Mouse (Mus musculus) CH12.LX (cell line): ENCODE results near the gene Nrg3. TPM values are rescaled to one million over a fixed set of nuclear protein-coding genes. Genes with fewer than 3 reads are reported as not detected.

Source experiments
- DNase-seq: peaks from one replicate; pipeline ENCODE4 v3.0.0-alpha.2; 2013; ENCODE audit errors: extremely low read depth
- H3K27ac ChIP-seq: 2 replicates; pipeline ENCODE4 v1.5.1; 2012; ENCODE audit warnings: low read depth, mild to moderate bottlenecking, control low read depth, moderate library complexity; ENCODE audit not compliant: insufficient read depth
- H3K27me3 ChIP-seq: replicated peaks from 2 replicates; pipeline ENCODE3; 2012; ENCODE audit warnings: inconsistent platforms
- H3K36me3 ChIP-seq, 2 experiments: replicated peaks in 1 of 2; 2 replicates each; pipeline versions ENCODE3 to v1.6.1; 2012; ENCODE audit warnings: inconsistent platforms in 1 of 2, low read length in 1 of 2, mild to moderate bottlenecking in 1 of 2, mixed read lengths in 1 of 2, moderate library complexity in 1 of 2; ENCODE audit not compliant: control insufficient read depth in 1 of 2, insufficient read depth in 1 of 2
- H3K4me1 ChIP-seq, 2 experiments: 2 replicates each; pipeline ENCODE4 v1.6.1; 2012; ENCODE audit warnings: inconsistent platforms in 1 of 2, moderate library complexity in 1 of 2; ENCODE audit not compliant: insufficient read depth in 2 of 2, control insufficient read depth in 1 of 2
- H3K4me2 ChIP-seq: 2 replicates; pipeline ENCODE4 v1.6.1; 2012; ENCODE audit warnings: low read depth, mild to moderate bottlenecking, control low read depth; ENCODE audit not compliant: poor library complexity, insufficient read depth, severe bottlenecking
- H3K4me3 ChIP-seq, 3 experiments: fragments of 150-350 bp in 1 of 3; sonication (generic) in 1 of 3; replicated peaks in 1 of 3; 2 replicates each; pipeline versions ENCODE3 to v1.5.1; 2011 to 2012; ENCODE audit warnings: low read depth in 2 of 3, low read length in 2 of 3, mild to moderate bottlenecking in 2 of 3, moderate library complexity in 2 of 3, control low read depth in 1 of 3, improper control_type of control experiment in 1 of 3, inconsistent platforms in 1 of 3, mixed read lengths in 1 of 3; ENCODE audit not compliant: poor library complexity in 1 of 3
- H3K79me2 ChIP-seq: replicated peaks from 2 replicates; pipeline ENCODE4 v1.6.1; 2012; ENCODE audit warnings: mild to moderate bottlenecking, moderate library complexity; ENCODE audit not compliant: control insufficient read depth, poor library complexity, insufficient read depth, severe bottlenecking; ENCODE audit errors: extremely low read depth
- H3K9ac ChIP-seq: 2 replicates; pipeline ENCODE4 v1.6.1; 2012; ENCODE audit warnings: low read depth, mild to moderate bottlenecking, control low read depth, moderate library complexity; ENCODE audit not compliant: insufficient read depth
- H3K9me3 ChIP-seq: replicated peaks from 2 replicates; pipeline ENCODE3; 2012; ENCODE audit warnings: low read length, inconsistent platforms, mixed read lengths
- BHLHE40 ChIP-seq: IDR thresholded peaks from 2 replicates; pipeline ENCODE4 v1.6.1; 2011; ENCODE audit warnings: mild to moderate bottlenecking, low read depth, low read length, improper control_type of control experiment
- CHD1 ChIP-seq: IDR thresholded peaks from 2 replicates; pipeline ENCODE4 v1.6.1; 2012; ENCODE audit warnings: low read depth, low read length, improper control_type of control experiment, inconsistent platforms
- CHD2 ChIP-seq: IDR thresholded peaks from 2 replicates; pipeline ENCODE4 v1.6.1; 2011; ENCODE audit warnings: low read length, improper control_type of control experiment
- EP300 ChIP-seq: IDR thresholded peaks from 2 replicates; pipeline ENCODE4 v1.6.1; 2011; ENCODE audit warnings: low read length, improper control_type of control experiment
- ETS1 ChIP-seq: conservative IDR thresholded peaks from 2 replicates; pipeline ENCODE4 v1.6.1; 2012; ENCODE audit warnings: low read depth, mild to moderate bottlenecking, inconsistent platforms, low read length, improper control_type of control experiment, moderate library complexity
- GABPA ChIP-seq: IDR thresholded peaks from 2 replicates; pipeline ENCODE4 v1.6.1; 2012; ENCODE audit warnings: low read depth, low read length, improper control_type of control experiment, inconsistent platforms; ENCODE audit not compliant: insufficient replicate concordance
- HCFC1 ChIP-seq: IDR thresholded peaks from 2 replicates; pipeline ENCODE4 v1.6.1; 2012; ENCODE audit warnings: low read depth, mild to moderate bottlenecking, inconsistent platforms, low read length, improper control_type of control experiment
- JUN ChIP-seq: IDR thresholded peaks from 2 replicates; pipeline ENCODE4 v1.6.1; 2011; ENCODE audit warnings: low read depth, mild to moderate bottlenecking, low read length, improper control_type of control experiment, moderate library complexity; ENCODE audit not compliant: insufficient read depth
- JUND ChIP-seq: conservative IDR thresholded peaks from 2 replicates; pipeline ENCODE4 v1.6.1; 2011; ENCODE audit warnings: low read depth, low read length, improper control_type of control experiment
- MAX ChIP-seq: IDR thresholded peaks from 2 replicates; pipeline ENCODE4 v1.6.1; 2011; ENCODE audit warnings: low read length, improper control_type of control experiment
- MEF2A ChIP-seq: IDR thresholded peaks from 2 replicates; pipeline ENCODE4 v1.6.1; 2014; ENCODE audit warnings: low read depth, mild to moderate bottlenecking, inconsistent platforms, low read length, improper control_type of control experiment, borderline replicate concordance
- MXI1 ChIP-seq: IDR thresholded peaks from 2 replicates; pipeline ENCODE4 v1.6.1; 2011; ENCODE audit warnings: mild to moderate bottlenecking, low read depth, low read length, improper control_type of control experiment
- NRF1 ChIP-seq: IDR thresholded peaks from 2 replicates; pipeline ENCODE4 v1.6.1; 2014; ENCODE audit warnings: low read depth, mild to moderate bottlenecking, inconsistent platforms, low read length, improper control_type of control experiment, moderate library complexity
- PAX5 ChIP-seq: IDR thresholded peaks from 2 replicates; pipeline ENCODE4 v1.6.1; 2012; ENCODE audit warnings: low read length, inconsistent platforms, mixed read lengths
- POLR2A ChIP-seq: IDR thresholded peaks from 2 replicates; pipeline ENCODE4 v1.6.1; 2011; ENCODE audit warnings: low read depth, mild to moderate bottlenecking, improper control_type of control experiment, low read length
- RAD21 ChIP-seq: IDR thresholded peaks from 2 replicates; pipeline ENCODE4 v1.6.1; 2011; ENCODE audit warnings: low read depth, mild to moderate bottlenecking, low read length, improper control_type of control experiment, moderate library complexity
- RCOR1 ChIP-seq: conservative IDR thresholded peaks from 2 replicates; pipeline ENCODE4 v1.6.1; 2012; ENCODE audit warnings: low read depth, mild to moderate bottlenecking, inconsistent platforms, low read length, improper control_type of control experiment
- SIN3A ChIP-seq: IDR thresholded peaks from 2 replicates; pipeline ENCODE4 v1.6.1; 2012; ENCODE audit warnings: low read length, improper control_type of control experiment, inconsistent platforms
- SMC3 ChIP-seq: IDR thresholded peaks from 2 replicates; pipeline ENCODE4 v1.6.1; 2011; ENCODE audit warnings: low read depth, low read length, improper control_type of control experiment
- TCF12 ChIP-seq: IDR thresholded peaks from 2 replicates; pipeline ENCODE4 v1.6.1; 2014; ENCODE audit warnings: low read depth, mild to moderate bottlenecking, inconsistent platforms, low read length, improper control_type of control experiment
- USF1 ChIP-seq: IDR thresholded peaks from 2 replicates; pipeline ENCODE4 v1.6.1; 2014; ENCODE audit warnings: low read depth, mild to moderate bottlenecking, inconsistent platforms, low read length, improper control_type of control experiment
- ZC3H11A ChIP-seq: IDR thresholded peaks from 2 replicates; pipeline ENCODE4 v1.6.1; 2012; ENCODE audit warnings: low read depth, mild to moderate bottlenecking, inconsistent platforms, low read length, improper control_type of control experiment
- ZKSCAN1 ChIP-seq: IDR thresholded peaks from 2 replicates; pipeline ENCODE4 v1.6.1; 2012; ENCODE audit warnings: low read depth, inconsistent platforms, low read length, improper control_type of control experiment, borderline replicate concordance
- ZMIZ1 ChIP-seq: IDR thresholded peaks from 2 replicates; pipeline ENCODE4 v1.6.1; 2012; ENCODE audit warnings: low read depth, mild to moderate bottlenecking, inconsistent platforms, low read length, improper control_type of control experiment
- ZNF384 ChIP-seq: IDR thresholded peaks from 2 replicates; pipeline ENCODE4 v1.6.1; 2012; ENCODE audit warnings: low read depth, low read length, improper control_type of control experiment, inconsistent platforms
- dilution Hi-C: fragments of 300-500 bp; cut with MboI; formaldehyde crosslinking; loops from 2 replicates; pipeline ENCODE4 v1.14.3; 2020; ENCODE audit warnings: low sequenced_read_pairs; ENCODE audit not compliant: extremely low pct_unique_long_range_greater_than_20kb, extremely low pct_ligation_motif_present
- in situ Hi-C: fragments of 300-500 bp; cut with MboI; formaldehyde crosslinking; loops from 3 replicates; pipeline ENCODE4 v1.14.3; 2019; ENCODE audit warnings: low sequenced_read_pairs, low pct_ligation_motif_present, low pct_unique_long_range_greater_than_20kb, mixed read lengths
- polyA plus RNA-seq: library from polyadenylated mRNA; unstranded; fragments of >175 nt; gene quantifications from 2 replicates; pipeline ENCODE4 v1.2.1, GENCODE M21; 2012; ENCODE audit warnings: low read depth; ENCODE audit not compliant: insufficient read length
- total RNA-seq, 2 experiments: library from RNA; depleted of rRNA; stranded (reverse); fragments of 300-350 nt in 1 of 2; fragments of >200 nt in 1 of 2; gene quantifications; 2 replicates each; pipeline ENCODE4 v1.2.3; 2012 to 2014

Gene Nrg3
- total and polyA plus RNA-seq, 3 experiments, result not detected

DNA sequence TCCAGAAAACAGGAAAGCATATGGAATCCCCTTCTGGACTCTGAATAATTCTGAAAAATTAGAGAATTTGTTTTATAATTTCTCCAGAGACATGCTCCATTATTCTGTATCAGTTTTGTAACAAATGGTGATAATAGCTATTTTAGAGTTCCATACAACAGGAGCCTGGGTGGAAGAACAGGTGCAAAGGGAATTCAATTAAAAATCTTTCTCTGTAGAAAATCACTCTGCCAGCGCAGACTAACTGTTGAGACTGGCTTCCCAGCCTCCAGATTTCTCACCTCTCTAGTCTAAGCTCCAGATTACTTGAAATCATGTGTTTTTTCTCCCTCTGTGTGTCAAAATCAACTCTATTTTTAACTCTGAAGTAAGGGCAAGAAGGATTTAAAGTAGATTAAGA, 625.8 kb downstream of the Nrg3 start:
- no peak overlapping the region for H3K27ac ChIP-seq
- DNase-seq, result no peak
- no peaks in the 10 kb centered on the region for H3K36me3 ChIP-seq
- no peak overlapping the region for H3K4me2 ChIP-seq
- H3K9ac ChIP-seq, result no peak overlapping the region
- no peaks in the 10 kb centered on the region for H3K27me3 ChIP-seq
- peaks cover 16% of the 10 kb centered on the region for H3K9me3 ChIP-seq
- no peak overlapping the region for H3K4me3 ChIP-seq
- dilution Hi-C loops (no loop called here), in situ Hi-C loops (no loop called here)
- H3K79me2 ChIP-seq, result no peaks in the 10 kb centered on the region
- H3K4me1 ChIP-seq, result no peaks in the 10 kb centered on the region
- TF ChIP-seq ZNF384 (no peak), MEF2A (no peak), EP300 (no peak), SIN3A (no peak), GABPA (no peak), ZC3H11A (no peak), BHLHE40 (no peak), POLR2A (no peak), PAX5 (no peak)

DNA sequence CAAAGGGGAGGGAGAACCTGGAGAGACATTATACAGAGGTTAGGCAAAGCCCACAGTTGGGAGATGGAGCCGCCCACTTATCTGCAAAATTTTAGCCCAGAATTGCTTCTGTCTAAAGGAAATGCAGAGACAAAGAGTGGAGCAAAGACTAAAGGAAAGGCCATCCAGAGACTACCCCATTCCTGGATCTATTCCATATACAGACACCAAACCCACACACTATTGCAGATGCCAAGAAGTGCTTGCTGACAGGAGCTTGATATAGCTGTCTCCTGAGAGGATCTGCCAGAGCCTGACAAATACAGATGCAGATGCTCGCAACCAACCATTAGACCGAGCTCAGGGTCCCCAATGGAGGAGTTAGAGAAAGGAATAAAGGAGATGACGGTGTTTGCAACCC, 637.9 kb downstream of the Nrg3 start:
- DNase-seq, result no peak
- no peak overlapping the region for H3K27ac ChIP-seq
- no peaks in the 10 kb centered on the region for H3K4me1 ChIP-seq
- no peaks in the 10 kb centered on the region for H3K79me2 ChIP-seq
- H3K4me2 ChIP-seq, result no peak overlapping the region
- in situ Hi-C loops, result no loop called here
- no peaks in the 10 kb centered on the region for H3K27me3 ChIP-seq
- no peak overlapping the region for H3K9ac ChIP-seq
- peaks cover 38% of the 10 kb centered on the region for H3K9me3 ChIP-seq
- dilution Hi-C loops, result no loop called here
- no peak overlapping the region for H3K4me3 ChIP-seq
- TF ChIP-seq USF1 (no peak), CHD2 (no peak), JUN (no peak), MXI1 (no peak), ZC3H11A (no peak), CHD1 (no peak), ZKSCAN1 (no peak), HCFC1 (no peak), GABPA (no peak), SMC3 (no peak), MEF2A (no peak), ZMIZ1 (no peak), ETS1 (no peak), TCF12 (no peak), RAD21 (no peak), NRF1 (no peak), RCOR1 (no peak), JUND (no peak), MAX (no peak), BHLHE40 (no peak)
- no peaks in the 10 kb centered on the region for H3K36me3 ChIP-seq
